Mouse (Mus musculus): Measurements from ENCODE around the gene Sema4a.

Gene Sema4a

DNA sequence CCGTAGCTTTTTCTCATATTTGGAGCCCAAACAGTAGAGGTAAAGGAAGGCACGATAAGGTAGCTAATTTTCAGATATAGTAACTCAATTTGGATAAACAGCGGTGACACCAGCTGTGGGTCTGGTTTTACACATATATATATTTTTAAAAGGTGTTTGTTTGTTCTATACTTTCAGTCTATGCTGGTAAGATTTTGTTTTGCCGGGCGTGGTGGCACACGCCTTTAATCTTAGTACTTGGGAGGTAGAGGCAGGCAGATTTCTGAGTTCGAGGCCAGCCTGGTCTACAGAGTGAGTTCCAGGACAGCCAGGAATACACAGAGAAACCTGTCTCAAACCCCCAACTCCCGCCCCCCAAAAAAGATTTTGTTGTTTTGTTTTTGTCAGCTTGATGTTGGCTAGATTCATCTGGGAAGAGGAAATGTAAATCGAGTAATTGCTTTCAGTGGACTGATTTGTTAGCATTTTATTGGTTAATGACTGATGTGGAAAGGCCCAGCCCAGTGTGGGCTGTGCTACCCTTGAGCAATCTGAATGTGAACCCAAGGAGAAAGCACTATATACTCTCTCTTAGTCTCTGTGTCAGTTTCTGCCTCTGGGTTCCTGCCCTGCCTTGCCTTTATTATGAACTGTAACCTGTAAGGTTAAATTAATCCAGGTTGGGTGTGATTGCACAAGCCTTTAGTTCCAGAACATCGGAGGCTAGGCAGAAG lies 35.1 kb downstream of the Sema4a start:
- DNase-seq: peak in 1 of 2 experiments; percentile 49

DNA sequence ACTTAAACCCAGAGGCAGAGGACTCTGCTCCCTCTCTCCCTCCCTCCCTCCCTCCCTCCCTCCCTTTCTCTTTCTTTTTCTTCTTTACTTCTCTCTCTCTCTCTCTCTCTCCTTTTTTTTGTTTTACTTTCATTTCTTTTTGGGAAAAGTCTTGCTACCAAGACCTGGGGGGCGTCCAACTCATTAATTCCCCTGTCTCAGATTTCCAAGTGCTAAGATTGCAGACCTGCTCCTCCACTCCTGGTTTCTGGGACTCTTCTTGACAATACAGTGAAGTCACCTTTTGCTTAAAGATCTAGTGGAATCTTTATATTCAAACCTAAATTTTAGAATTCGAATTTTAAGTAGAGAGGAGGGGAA lies 35.7 kb downstream of the Sema4a start:
- no peak for DNase-seq

DNA sequence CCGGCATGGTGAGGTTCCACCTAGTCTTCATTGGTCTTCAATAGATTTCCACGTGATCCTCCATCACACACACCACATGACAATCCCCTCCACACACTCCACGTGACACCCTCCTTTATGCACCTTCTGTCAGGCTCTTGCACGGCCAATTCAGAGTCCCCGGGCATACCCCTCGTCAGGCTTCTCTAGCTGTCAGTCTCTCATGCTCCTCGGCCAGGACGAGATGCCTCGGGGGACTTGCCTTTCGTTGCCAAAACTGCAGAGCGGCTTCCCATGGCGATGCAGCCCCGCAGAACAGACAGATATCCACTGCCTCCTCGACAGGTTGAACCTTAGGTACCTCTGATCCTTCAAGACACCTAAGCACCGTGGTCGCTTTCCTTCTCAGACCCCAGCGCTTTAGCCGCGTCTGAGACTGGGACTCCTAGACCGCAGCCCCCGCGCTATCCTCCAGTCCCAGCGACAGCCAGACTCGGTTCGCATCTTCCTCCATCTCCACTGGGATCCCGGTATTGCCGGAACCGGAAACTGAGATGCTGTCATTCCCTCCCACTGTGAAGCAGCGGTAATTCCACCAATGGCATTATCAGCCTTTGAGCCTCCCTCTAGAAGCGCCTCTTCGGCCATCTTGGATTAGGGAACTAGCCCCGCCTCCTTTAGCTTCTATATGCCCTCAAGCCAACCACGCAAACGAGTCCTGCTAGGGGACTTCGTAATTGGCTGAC lies 36.2 kb downstream of the Sema4a start, which contains the start of gene Slc25a44:
TSS of gene Slc25a44 (minus strand) at position 535 of the 725 bp plus-strand sequence.
- DNase-seq: peak; percentile 97 to 98

DNA sequence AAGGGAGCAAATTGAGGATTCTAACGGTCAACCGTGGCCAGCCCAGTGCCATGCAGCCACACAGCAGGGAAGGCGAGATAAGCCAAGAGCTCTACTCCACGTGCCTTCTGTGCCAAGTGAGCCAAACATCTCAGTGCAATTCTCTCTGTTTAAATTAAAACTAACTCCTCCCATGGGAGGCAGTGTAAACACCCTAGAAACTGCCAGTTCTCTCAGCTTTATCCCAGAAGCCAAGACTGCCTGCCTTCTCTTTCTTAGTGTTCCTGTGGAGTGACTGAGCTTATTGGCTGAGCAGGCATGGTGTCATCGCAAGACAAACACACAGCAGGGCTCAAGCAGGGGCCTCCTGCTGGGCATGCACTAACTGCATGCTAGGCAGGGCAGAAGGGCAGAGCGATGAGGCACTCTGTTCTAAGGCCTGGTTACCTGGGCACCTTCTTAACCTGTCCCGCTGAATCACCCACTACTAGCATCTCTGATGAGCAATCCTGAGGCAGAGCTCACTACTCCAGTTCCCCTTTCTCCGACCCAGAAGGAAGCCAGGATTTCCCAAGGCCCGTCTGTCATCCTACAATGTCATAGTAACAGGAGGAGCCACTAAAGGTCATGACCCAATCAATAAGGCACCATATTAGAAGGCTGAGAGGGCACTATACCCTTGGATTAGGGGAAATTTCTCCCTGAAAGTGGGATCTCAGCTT lies 38.8 kb downstream of the Sema4a start:
- DNase-seq: peak; percentile 52 to 64

DNA sequence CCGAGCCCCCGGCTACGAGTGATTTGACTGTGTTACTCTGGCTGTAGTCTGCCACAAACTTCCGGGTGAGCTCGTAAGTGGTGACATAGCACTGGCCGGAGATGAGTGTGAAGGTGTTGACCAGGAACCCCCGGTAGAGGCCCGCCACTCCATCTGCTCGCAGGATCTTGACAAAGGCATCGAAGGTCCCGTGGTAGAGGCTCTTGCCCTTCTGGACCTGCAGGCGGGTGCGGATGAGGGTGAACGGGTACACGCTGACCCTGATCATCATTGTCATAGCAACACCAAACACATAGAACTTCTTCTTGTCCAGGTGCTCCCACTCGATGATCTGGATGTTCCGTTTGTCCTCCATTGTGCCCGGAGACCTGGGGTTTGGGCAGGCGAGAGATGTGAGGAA lies 40.2 kb downstream of the Sema4a start:
- DNase-seq: peak in 1 of 2 experiments; percentile 45

DNA sequence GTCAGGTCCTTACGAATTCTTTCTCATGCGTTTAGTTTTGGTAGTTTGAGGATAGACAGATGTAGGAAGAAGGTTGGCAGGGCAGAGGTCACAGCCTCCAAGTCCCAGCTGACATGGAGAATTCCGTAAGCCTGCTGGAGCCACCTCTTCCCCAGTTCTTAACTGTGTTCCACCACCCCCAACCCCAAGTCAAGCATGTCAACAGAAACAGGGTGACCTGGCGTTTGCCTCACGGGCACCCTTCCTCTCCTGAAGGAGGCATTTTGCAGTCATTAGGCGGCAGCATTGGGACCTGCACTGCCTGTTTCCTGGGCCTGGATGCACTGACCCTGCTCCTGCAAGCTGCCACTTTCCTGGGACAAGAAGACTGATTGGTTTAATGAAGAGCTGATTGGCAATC lies 43.0 kb downstream of the Sema4a start:
- DNase-seq: no peak

DNA sequence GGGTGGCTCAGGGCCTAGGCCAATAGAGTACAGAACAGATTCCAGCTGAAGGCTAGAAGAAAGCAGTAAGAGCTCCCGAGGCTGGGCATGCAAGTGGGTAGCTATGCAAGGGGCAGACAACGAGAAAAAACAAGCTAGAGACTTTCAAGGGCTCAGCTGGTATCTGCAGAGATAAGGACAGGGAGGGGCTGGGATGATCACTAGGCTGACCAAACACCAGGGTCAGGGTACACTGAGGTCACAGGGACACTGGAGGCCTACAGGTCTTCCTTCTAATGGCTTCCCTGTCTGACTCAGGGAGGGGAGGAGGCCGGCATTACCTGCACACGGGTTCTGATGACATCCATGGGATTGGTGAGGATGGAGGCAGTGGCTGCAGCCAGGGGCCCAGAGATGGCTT lies 45.3 kb downstream of the Sema4a start:
- no peak for DNase-seq

DNA sequence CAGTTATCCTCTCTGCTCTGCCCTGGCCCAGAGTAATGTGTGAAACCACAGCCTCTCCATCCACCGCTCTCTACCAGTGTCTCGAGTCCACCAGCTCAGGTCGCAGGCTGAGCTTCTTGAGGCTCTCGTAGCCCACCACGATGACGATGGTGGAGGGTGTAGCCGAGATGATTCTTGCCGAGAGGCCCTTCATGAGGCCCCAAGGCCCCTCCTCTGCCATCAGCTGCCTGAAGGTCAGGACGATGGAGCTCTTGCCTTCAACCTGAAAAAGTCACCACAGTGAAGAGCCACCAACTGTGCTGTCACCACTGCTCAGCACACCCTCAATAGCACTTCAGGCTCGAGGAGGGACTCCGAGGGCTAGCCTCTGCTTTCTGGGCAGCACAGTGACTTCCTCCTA lies 48.3 kb downstream of the Sema4a start:
- DNase-seq: no peak

DNA sequence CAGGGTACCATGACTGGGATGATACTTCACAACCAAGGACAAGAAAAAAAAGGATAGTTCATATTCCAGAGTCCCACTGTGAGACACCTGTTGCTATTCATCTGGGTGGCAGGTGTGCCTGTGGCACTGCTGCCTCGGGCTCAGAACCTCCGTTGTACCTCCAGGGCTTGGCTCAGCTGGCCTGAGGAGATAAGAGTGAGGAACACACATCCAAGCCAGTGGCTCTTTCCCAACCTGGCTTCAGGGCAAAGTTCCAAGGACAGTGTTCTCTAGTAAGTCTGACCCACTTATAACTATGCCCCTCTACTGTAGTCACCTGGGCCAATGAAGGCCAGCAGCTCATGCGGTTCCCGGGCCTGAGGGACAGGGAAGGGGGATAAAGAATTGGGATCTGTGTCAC lies 49.3 kb downstream of the Sema4a start:
- no peak for DNase-seq

DNA sequence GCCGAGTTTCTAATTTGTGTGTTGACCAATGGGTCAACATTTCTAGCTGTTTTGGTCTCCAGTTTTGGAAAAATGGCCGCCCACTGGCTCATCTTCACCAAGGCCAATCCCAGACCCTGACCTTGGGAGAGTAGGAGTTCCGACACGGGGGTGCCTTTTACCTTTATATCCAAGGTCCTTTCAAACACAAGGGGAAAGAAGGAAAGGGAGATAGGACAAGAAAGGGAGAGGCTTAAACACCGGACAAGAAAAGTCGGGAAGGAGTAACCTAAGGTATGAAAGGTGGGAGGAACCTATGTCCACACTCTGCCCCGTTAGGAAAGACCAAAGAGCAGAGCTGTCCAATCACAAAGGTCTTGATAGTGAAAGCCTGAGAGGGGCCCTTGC lies 50.3 kb downstream of the Sema4a start:
- DNase-seq: no peak

DNA sequence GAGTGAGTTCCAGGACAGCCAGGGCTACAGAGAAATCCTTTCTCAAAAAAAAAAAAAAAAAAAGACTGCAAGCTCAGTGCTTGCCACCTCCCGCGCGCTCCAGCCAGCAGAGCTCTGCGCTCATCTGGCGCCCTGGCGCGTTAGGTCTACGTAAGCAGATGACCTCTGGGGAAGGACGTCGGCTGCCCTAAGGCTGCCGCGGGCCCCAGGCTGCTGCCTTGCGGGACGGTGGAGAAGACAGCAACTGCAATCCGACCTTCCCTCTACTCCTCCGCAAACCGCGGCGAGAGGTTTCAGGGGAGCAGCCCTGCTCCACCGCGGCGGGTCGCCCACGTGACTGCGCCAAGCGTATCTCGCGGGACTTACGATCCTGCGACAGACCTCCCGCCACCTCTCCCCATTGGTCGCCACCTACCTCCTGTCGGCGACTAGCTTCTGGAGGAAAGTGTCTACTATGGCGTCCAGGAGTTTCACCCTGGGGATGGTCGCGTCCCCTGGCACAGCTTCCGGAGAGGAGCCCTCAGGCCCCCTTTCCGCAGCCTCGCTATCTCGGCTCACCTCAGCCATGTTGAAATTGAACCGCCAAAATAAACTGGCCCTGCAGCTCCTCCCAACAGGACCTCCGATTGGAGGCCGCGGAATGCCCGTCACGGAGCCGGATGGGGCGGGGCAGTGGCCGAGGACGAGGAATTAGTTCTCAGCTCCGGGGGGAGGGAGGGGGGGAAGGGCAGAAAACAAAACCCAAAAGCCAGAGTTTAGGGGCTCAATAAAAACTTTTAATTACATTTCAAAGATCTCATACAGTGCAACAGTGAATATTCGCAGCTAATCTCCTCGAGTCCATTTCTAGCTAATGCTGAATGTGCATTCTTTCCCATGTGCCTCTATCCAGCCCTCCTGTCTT lies 51.0 kb downstream of the Sema4a start, which contains the start of gene Pmf1:
TSS of gene Pmf1 (minus strand) at position 591 of the 904 bp plus-strand sequence.
- DNase-seq: peak; percentile 94

DNA sequence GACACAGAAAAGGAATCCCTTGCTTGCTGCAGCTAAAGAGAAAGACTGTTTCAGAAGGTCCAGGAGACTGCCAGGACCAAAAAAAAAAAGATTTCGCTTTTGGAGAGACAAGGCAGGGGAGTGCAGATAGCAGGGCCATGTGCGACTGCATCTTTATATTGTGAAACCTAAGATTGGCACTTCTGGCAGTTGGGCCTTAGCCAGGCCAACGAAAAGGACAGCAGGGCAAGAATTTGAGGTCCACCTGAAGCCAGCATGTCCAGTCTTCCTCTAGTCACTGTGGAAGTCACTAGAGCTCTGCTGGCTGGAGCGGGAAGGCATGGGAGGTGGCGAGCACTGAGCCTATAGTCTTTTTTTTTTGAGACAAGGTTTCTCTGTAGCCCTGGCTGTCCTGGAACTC lies 52.0 kb downstream of the Sema4a start:
- no peak for DNase-seq

DNA sequence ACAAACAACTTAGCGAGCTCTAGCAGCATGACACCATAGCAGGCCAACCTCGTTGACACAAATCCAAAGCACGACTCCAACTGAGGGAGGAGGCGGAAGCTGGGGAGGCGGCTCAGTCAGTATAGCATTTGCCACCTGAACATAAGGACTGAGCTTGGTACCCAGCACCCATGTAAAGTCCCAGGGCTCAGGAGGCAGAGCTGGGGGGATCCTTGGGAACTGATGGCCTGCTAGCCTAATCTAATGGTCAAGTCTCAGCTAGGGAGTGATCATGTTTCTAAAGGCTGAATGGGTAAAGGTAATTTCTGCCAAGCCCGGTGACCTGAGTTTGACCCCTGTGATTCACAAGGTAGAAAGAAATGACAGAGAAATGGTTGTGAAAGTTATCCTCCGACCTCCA lies 53.5 kb downstream of the Sema4a start:
- DNase-seq: no peak

DNA sequence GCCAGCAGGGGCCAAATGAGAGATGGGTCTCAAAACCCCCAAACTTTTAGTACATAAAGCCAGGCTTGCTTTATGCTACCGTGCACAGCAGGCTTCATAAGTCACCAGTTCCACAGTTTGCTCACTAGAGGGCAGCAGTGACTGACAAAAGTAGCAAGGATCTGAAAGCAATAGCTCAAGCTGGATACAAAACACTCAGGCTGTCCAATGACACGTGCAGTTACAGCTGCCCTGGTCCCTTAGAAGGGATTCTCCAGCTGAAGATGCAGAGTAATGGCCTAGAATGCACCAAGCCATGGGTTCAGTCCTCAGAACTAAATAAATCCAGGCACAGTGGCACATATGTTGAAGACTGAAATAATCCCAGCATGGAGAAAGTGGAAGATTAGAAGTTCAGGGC lies 53.9 kb downstream of the Sema4a start:
- peak; percentile 50 to 71 for DNase-seq

DNA sequence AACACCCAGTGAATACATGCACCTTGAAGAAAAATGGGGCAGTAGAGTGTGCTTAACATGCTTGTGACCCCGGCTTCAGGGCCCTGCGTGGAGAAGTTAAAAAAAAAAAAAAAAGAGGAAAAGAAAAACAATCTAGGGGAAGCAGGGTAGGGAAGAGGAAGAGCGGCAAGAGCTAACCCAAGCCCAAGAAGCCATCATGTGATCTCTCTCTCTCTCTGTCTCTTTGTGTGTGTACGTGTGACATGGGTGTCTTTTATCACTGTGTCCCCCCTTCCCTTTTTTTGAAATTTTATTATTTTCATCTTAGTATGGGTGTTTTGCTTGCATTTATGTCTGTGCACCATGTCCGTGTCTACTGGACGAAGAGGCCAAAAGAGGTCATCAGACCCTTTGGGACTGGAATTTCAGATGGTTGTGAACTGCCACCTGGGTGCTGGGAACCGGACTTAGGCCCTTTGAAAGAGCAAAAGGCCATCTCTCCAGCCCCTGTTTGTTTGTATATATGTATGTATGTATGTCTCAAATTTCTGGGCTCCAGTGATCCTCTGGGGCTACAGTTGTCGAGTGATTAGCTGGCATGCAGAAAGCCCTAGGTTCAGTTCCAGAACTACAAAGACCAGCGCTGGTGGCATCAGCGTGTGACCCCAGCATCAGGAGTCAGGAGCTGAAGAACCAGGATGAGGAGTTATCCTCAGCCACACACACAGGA lies 57.3 kb downstream of the Sema4a start:
- no peak for DNase-seq

DNA sequence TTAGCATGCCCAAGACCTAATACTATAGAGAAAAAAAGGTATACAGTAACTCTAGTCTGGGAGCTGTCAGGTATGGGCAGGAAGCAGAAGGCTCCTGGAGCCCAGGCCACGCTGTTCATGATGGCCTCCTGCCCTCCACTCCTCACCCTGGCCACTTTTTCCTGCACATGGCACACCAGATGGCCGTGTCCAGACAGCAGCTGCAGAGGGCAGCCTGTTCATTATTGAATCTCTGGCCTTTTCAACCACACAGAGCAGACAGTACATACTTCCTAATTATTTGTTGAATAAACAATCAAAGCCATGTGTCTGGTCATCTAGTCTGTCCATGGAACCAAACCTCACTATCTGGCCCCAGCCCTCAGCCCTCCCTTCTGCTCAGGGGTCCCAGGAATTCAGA lies 62.3 kb downstream of the Sema4a start:
- DNase-seq: no peak

DNA sequence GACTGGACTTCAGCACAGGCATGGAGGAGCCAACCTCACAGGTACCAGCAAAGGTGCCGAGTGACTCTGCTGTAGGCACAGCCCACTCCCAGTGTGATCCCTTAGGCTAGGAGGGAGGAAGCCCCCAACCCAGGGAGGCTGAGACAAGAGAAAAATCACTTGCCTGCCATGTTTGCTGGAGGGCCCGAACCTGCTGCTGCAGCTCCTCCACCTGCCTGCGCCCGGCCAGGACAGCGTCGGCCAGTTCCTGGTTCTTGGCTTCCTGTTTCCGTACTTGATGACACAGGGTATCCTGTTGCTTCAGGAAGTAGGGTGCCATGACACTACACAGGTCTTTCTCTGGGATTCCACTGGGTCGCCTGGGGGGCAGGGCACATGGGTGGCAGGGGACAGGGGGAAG lies 65.2 kb downstream of the Sema4a start:
- DNase-seq: no peak

DNA sequence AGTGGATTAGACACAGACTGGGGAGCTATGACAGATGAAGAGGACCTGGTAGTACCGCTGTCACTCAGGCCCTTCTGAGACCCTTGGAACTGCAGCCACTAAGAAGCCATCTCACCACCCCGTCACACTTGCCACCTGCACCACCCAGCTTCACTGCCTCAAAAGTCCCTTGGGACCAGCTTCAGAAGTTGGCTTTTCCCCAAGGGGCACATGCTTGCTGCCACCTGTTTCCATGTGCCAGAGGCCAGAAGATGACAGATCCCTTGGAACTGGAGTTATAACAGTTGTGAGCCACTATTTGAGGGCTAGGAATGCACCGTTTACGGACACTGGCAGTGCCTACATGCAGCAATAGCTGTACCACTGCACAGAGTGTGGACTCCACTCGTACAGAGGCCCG lies 65.7 kb downstream of the Sema4a start:
- DNase-seq: no peak

DNA sequence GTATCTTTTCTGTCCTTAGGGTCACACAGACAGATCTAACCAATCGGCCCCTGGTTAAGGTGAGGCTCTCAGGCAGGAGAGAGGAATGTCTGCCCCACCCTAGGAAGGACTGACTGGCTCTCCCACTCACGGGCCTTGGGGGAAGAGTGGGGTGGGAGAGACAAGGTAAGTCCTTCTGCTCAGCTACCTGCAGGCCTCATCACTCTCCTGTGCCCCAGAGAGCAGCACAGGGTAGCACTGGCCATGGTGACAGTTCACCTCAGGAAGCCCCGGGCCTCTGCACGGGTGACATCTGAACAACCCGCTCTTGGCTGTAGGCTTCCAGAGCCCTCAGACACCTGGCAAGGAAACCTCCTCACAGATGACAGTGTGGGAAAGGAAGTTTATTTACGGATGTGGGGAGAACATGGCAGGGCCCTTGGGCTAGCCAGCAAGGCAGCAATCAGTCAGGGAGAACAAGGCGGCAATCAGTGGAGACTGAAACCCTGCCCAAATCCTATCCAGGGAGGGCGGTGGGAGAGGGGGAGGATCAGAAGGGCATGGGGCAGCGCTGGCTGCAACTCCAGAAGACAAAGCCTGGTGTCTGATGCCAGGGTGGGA lies 67.1 kb downstream of the Sema4a start:
- no peak for DNase-seq

Data from kidney, adult 8-10 months (tissue).